Mouse (Mus musculus): ENCODE results near the gene Tubd1. TPM values are rescaled to one million over a fixed set of nuclear protein-coding genes. Genes with fewer than 3 reads are reported as not detected.

Tubd1 gene
- polyA plus RNA-seq, 1 experiment from 2014 or later = 14.8 TPM

- WGBS = 92% methylated on average over 4 of the region's 4 CpGs
- Histone ChIP-seq H3K36me3 (no peaks in the 10 kb centered on the region), H3K27me3 (ENCODE audit: low read depth, poor library complexity, severe bottlenecking) (no peaks in the 10 kb centered on the region), H3K9me3 (replicated peaks) (no peaks in the 10 kb centered on the region), H3K4me3 (no peak overlapping the region), H3K4me1 (peaks cover 33% of the 10 kb centered on the region), H3K27ac (replicated peaks) (no peak overlapping the region)
- DNase-seq (ENCODE audit: low spot score) = no peak
These were observed 44.0 kb downstream of the Tubd1 start for GRCm38 (mm10) chr11:86588583-86589298.

GRCm38 (mm10) chr11:86590066-86590465 lies 45.3 kb downstream of the Tubd1 start:
- no peak overlapping the region for H3K4me3 ChIP-seq
- DNase-seq (ENCODE audit: low spot score) = no peak
- H3K27me3 ChIP-seq (ENCODE audit: low read depth, poor library complexity, severe bottlenecking) = no peaks in the 10 kb centered on the region
- no peaks in the 10 kb centered on the region for H3K9me3 ChIP-seq (replicated peaks)
- WGBS = 91% methylated on average over 4 of the region's 4 CpGs
- peaks cover 38% of the 10 kb centered on the region for H3K4me1 ChIP-seq
- H3K36me3 ChIP-seq = no peaks in the 10 kb centered on the region
- no peak overlapping the region for H3K27ac ChIP-seq (replicated peaks)

GRCm38 (mm10) chr11:86590579-86590978 lies 45.8 kb downstream of the Tubd1 start:
- no peak for DNase-seq (ENCODE audit: low spot score)
- Histone ChIP-seq H3K27me3 (ENCODE audit: low read depth, poor library complexity, severe bottlenecking) (no peaks in the 10 kb centered on the region), H3K4me3 (no peak overlapping the region), H3K4me1 (peaks cover 33% of the 10 kb centered on the region), H3K36me3 (no peaks in the 10 kb centered on the region), H3K9me3 (replicated peaks) (no peaks in the 10 kb centered on the region), H3K27ac (replicated peaks) (no peak overlapping the region)
- WGBS = 91% methylated on average over 10 of the region's 10 CpGs

- H3K27ac ChIP-seq (replicated peaks) = no peak overlapping the region
- no peaks in the 10 kb centered on the region for H3K9me3 ChIP-seq (replicated peaks)
- no peak for DNase-seq (ENCODE audit: low spot score)
- no peaks in the 10 kb centered on the region for H3K27me3 ChIP-seq (ENCODE audit: low read depth, poor library complexity, severe bottlenecking)
- no peak overlapping the region for H3K4me3 ChIP-seq
- peaks cover 27% of the 10 kb centered on the region for H3K4me1 ChIP-seq
- no peaks in the 10 kb centered on the region for H3K36me3 ChIP-seq
- 89% methylated on average over 4 of the region's 4 CpGs for WGBS
These were observed 46.6 kb downstream of the Tubd1 start for GRCm38 (mm10) chr11:86591301-86591845.

- Histone ChIP-seq H3K4me3 (no peak overlapping the region), H3K9me3 (replicated peaks) (no peaks in the 10 kb centered on the region), H3K27me3 (ENCODE audit: low read depth, poor library complexity, severe bottlenecking) (no peaks in the 10 kb centered on the region), H3K4me1 (peaks cover 21% of the 10 kb centered on the region), H3K36me3 (no peaks in the 10 kb centered on the region), H3K27ac (replicated peaks) (no peak overlapping the region)
- 86% methylated on average over 2 of the region's 2 CpGs for WGBS
- DNase-seq (ENCODE audit: low spot score) = no peak
These were observed 47.3 kb downstream of the Tubd1 start for GRCm38 (mm10) chr11:86591931-86592616.

- WGBS = 54% methylated on average over 3 of the region's 3 CpGs
- peaks cover 11% of the 10 kb centered on the region for H3K4me1 ChIP-seq
These were observed 48.2 kb downstream of the Tubd1 start for GRCm38 (mm10) chr11:86592993-86593392.

GRCm38 (mm10) chr11:86593443-86593842 lies 48.7 kb downstream of the Tubd1 start:
- no peak overlapping the region for H3K27ac ChIP-seq (replicated peaks)
- 91% methylated on average over 5 of the region's 5 CpGs for WGBS
- H3K27me3 ChIP-seq (ENCODE audit: low read depth, poor library complexity, severe bottlenecking) = no peaks in the 10 kb centered on the region
- DNase-seq (ENCODE audit: low spot score) = no peak
- H3K36me3 ChIP-seq = no peaks in the 10 kb centered on the region
- H3K4me1 ChIP-seq = peaks cover 11% of the 10 kb centered on the region
- no peak overlapping the region for H3K4me3 ChIP-seq
- no peaks in the 10 kb centered on the region for H3K9me3 ChIP-seq (replicated peaks)

More at GRCm38 (mm10) chr11:86592993-86593392, 48.2 kb downstream of the Tubd1 start:
- Histone ChIP-seq H3K27ac (replicated peaks) (no peak overlapping the region), H3K9me3 (replicated peaks) (no peaks in the 10 kb centered on the region), H3K4me3 (no peak overlapping the region), H3K27me3 (ENCODE audit: low read depth, poor library complexity, severe bottlenecking) (no peaks in the 10 kb centered on the region), H3K36me3 (no peaks in the 10 kb centered on the region)
- DNase-seq (ENCODE audit: low spot score) = no peak

GRCm38 (mm10) chr11:86594188-86594876 lies 49.5 kb downstream of the Tubd1 start:
- WGBS = 85% methylated on average over 6 of the region's 6 CpGs
- no peaks in the 10 kb centered on the region for H3K36me3 ChIP-seq
- H3K4me1 ChIP-seq = peaks cover 11% of the 10 kb centered on the region
- H3K4me3 ChIP-seq = no peak overlapping the region
- H3K9me3 ChIP-seq (replicated peaks) = no peaks in the 10 kb centered on the region
- no peak for DNase-seq (ENCODE audit: low spot score)
- H3K27ac ChIP-seq (replicated peaks) = no peak overlapping the region
- H3K27me3 ChIP-seq (ENCODE audit: low read depth, poor library complexity, severe bottlenecking) = no peaks in the 10 kb centered on the region

GRCm38 (mm10) chr11:86595366-86595765 lies 50.6 kb downstream of the Tubd1 start:
- Histone ChIP-seq H3K4me1 (peaks cover 11% of the 10 kb centered on the region), H3K4me3 (no peak overlapping the region), H3K36me3 (peaks cover 8% of the 10 kb centered on the region; the same call in 1 of the 2 replicates), H3K27ac (replicated peaks) (no peak overlapping the region), H3K9me3 (replicated peaks) (no peaks in the 10 kb centered on the region), H3K27me3 (ENCODE audit: low read depth, poor library complexity, severe bottlenecking) (no peaks in the 10 kb centered on the region)
- WGBS = 93% methylated on average over 6 of the region's 6 CpGs
- no peak for DNase-seq (ENCODE audit: low spot score)

GRCm38 (mm10) chr11:86596187-86596960 lies 51.6 kb downstream of the Tubd1 start:
- no peak overlapping the region for H3K27ac ChIP-seq (replicated peaks)
- peaks cover 11% of the 10 kb centered on the region for H3K4me1 ChIP-seq
- WGBS = 90% methylated on average over 7 of the region's 7 CpGs
- no peak overlapping the region for H3K4me3 ChIP-seq
- no peaks in the 10 kb centered on the region for H3K27me3 ChIP-seq (ENCODE audit: low read depth, poor library complexity, severe bottlenecking)
- H3K9me3 ChIP-seq (replicated peaks) = no peaks in the 10 kb centered on the region
- H3K36me3 ChIP-seq = peaks cover 10% of the 10 kb centered on the region; the same call in 1 of the 2 replicates
- no peak for DNase-seq (ENCODE audit: low spot score)

- 96% methylated on average over 3 of the region's 3 CpGs for WGBS
- Histone ChIP-seq H3K27ac (replicated peaks) (no peak overlapping the region), H3K4me3 (no peak overlapping the region), H3K27me3 (ENCODE audit: low read depth, poor library complexity, severe bottlenecking) (no peaks in the 10 kb centered on the region), H3K4me1 (peaks cover 11% of the 10 kb centered on the region), H3K36me3 (peaks cover 10% of the 10 kb centered on the region; the same call in 1 of the 2 replicates), H3K9me3 (replicated peaks) (no peaks in the 10 kb centered on the region)
- no peak for DNase-seq (ENCODE audit: low spot score)
These were observed 52.2 kb downstream of the Tubd1 start for GRCm38 (mm10) chr11:86596976-86597375.

- H3K27ac ChIP-seq (replicated peaks) = no peak overlapping the region
- H3K36me3 ChIP-seq = peaks cover 10% of the 10 kb centered on the region; the same call in 1 of the 2 replicates
- no peak for DNase-seq (ENCODE audit: low spot score)
- no peak overlapping the region for H3K4me3 ChIP-seq
- no peaks in the 10 kb centered on the region for H3K27me3 ChIP-seq (ENCODE audit: low read depth, poor library complexity, severe bottlenecking)
- WGBS = 90% methylated on average over 5 of the region's 5 CpGs
- no peaks in the 10 kb centered on the region for H3K9me3 ChIP-seq (replicated peaks)
- H3K4me1 ChIP-seq = peaks cover 7% of the 10 kb centered on the region
These were observed 53.4 kb downstream of the Tubd1 start for GRCm38 (mm10) chr11:86598154-86598553.

Data from midbrain, embryonic 10.5 days (tissue).